Mouse (Mus musculus) cerebellum, adult 9-10 months (tissue): ENCODE results near the gene Abca1.

Source experiments
- DNase-seq: peaks from one replicate; pipeline ENCODE4 v3.0.0; 2022

Abca1 gene

DNA sequence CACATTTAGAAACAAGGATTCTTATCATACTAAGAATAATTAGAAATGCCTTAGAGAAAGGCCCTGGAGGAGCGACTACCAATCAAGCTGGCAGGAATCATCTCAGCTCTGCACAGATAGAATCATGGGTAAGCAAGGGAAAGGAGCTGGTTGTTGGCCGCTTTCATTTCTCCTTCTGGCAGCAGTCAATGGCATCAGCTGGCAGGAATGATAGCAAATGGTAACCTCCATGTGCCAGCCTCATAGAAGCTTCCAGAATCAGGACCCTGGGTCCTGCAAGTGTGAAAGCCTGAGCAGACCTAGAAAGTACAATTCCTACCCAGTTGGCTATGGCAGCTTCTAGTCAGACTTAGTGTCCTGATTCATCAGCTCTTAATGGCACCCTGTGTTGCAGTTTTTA, 173.4 kb downstream of the Abca1 start:
- DNase-seq, result no peak

DNA sequence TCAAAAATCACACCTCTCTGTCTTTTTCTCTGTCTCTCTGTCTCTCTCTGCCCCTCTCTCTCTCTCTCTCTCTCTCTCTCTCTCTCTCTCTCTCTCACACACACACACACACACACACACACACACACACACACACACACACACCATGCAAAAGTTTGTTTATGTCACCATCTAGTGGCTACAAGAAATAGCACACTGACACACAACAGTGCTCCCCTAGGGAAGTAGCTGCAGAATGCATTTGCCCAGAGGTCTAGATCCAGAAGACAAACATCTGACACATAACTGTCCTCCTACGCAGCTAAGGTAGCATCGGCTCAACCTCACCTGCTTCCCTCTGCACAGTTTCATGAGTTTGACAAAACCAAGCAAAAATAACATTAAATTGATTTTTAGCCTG, 174.5 kb downstream of the Abca1 start:
- DNase-seq, result no peak
